ENCODE assay signal across 10 mouse cellular contexts in genomic region chr4:148384251-148385230, GRCm38 (mm10).
A peak's percentile ranks its signal among the peaks of the same experiment; 100 is the strongest.
DNase-seq lines count a peak whose midpoint lies in the region; ATAC-seq lines count a peak whose summit lies in the region.
"Had no signal": no experiment of that assay in that cellular context is flagged by ENCODE, and none has a peak within 500 bp of the region (broad histone marks: within the 10 kb centered on the region; RNA-seq: fewer than 3 reads in every experiment).

No protein-coding gene starts in this region.

- peaks cover 55% of the 10 kb centered on the region for H3K4me1 ChIP-seq in hindbrain, embryonic 10.5 days (replicated peaks)
- H3K4me1 ChIP-seq: heart, embryonic 15.5 days had no signal

- 17% methylated on average over 20 of the region's 20 CpGs for WGBS in hindbrain, embryonic 10.5 days

- H3K36me3 ChIP-seq in hindbrain, embryonic 10.5 days: no peaks in the 10 kb centered on the region
- H3K36me3 ChIP-seq: G1E; heart, embryonic 15.5 days had no signal

- peak overlapping the region; percentile 88 for H3K27ac ChIP-seq in hindbrain, embryonic 10.5 days
- H3K27ac ChIP-seq: heart, embryonic 15.5 days had no signal

- H3K4me3 ChIP-seq in hindbrain, embryonic 10.5 days: peak overlapping the region; percentile 18; the same call in 1 of the 2 replicates
- H3K4me3 ChIP-seq: heart, embryonic 15.5 days had no signal

- peaks cover 14% of the 10 kb centered on the region for H3K9me3 ChIP-seq in hindbrain, embryonic 10.5 days
- H3K9me3 ChIP-seq: G1E; heart, embryonic 15.5 days had no signal

- H3K27me3 ChIP-seq in hindbrain, embryonic 10.5 days (ENCODE audit: insufficient read depth, poor library complexity, severe bottlenecking): 0 out of 2 replicates have a peak, but pooled peaks cover 1% of the 10 kb centered on the region

- no peak for ATAC-seq in erythroblast, adult 5-6 weeks (replicated peaks; ENCODE audit: low FRiP score, poor library complexity, severe bottlenecking)

- DNase-seq in embryo, embryonic 9.5 days (ENCODE audit: extremely low spot score): peak; percentile 78
- peak; percentile 90 for DNase-seq in hindbrain, embryonic 10.5 days (ENCODE audit: low spot score)
- DNase-seq in left cerebral cortex, adult 9 months (ENCODE audit: low spot score in 2 of 2): peak; percentile 64 to 84
- DNase-seq in retina, embryonic 14.5 days (ENCODE audit: low spot score): peak; percentile 59
- no peak for DNase-seq in thymus, postnatal 25 days
- DNase-seq in thymus, postnatal 0 days (ENCODE audit: low spot score): no peak
- no peak for DNase-seq in lung, adult 18-20 months

Comparison
In these comparisons a context has a peak if more than half of its experiments do, and no peak if none do; other contexts are left out.
1. DNase-seq: peak in embryo, embryonic 9.5 days (single experiment), hindbrain, embryonic 10.5 days (single experiment), left cerebral cortex, adult 9 months (2 of 2) and retina, embryonic 14.5 days (single experiment); none in thymus, postnatal 25 days (single experiment), thymus, postnatal 0 days (single experiment) and lung, adult 18-20 months (0 of 2).